Mouse (Mus musculus) MEL (cell line): ENCODE measurements around the gene Cep170. TPM values are rescaled to one million over a fixed set of nuclear protein-coding genes. Genes with fewer than 3 reads are reported as not detected.

Experiments used
- DNase-seq: peaks from one replicate; pipeline ENCODE4 v3.0.0; 2011; ENCODE audit warnings: low read depth, low spot score
- H3K27ac ChIP-seq: 2 replicates; pipeline ENCODE4 v1.5.1; 2012; ENCODE audit warnings: low read depth, mild to moderate bottlenecking, control low read depth, low read length, moderate library complexity; ENCODE audit not compliant: control insufficient read depth
- H3K27me3 ChIP-seq, 2 experiments: fragments of 150-350 bp in 1 of 2; sonication (generic) in 1 of 2; 2 replicates each; pipeline ENCODE4 v1.6.1; 2012; ENCODE audit warnings: low read length in 2 of 2, mild to moderate bottlenecking in 2 of 2, improper control_type of control experiment in 1 of 2, moderate library complexity in 1 of 2; ENCODE audit not compliant: insufficient read depth in 2 of 2, control insufficient read depth in 1 of 2
- H3K36me3 ChIP-seq, 2 experiments: 2 replicates each; pipeline ENCODE4 v1.6.1; 2012 to 2014; ENCODE audit warnings: low read length in 2 of 2, improper control_type of control experiment in 1 of 2, inconsistent platforms in 1 of 2, mild to moderate bottlenecking in 1 of 2; ENCODE audit not compliant: insufficient read depth in 2 of 2, control insufficient read depth in 1 of 2
- H3K4me1 ChIP-seq, 2 experiments: fragments of 150-350 bp in 1 of 2; sonication (generic) in 1 of 2; 2 replicates each; pipeline ENCODE4 v1.6.1; 2012; ENCODE audit warnings: low read length in 2 of 2, improper control_type of control experiment in 1 of 2, mild to moderate bottlenecking in 1 of 2; ENCODE audit not compliant: insufficient read depth in 2 of 2, control insufficient read depth in 1 of 2
- H3K4me3 ChIP-seq, 2 experiments: fragments of 150-350 bp in 1 of 2; sonication (generic) in 1 of 2; 2 replicates each; pipeline ENCODE4 v1.5.1; 2012; ENCODE audit warnings: low read depth in 2 of 2, low read length in 2 of 2, mild to moderate bottlenecking in 2 of 2, moderate library complexity in 2 of 2, control low read depth in 1 of 2, improper control_type of control experiment in 1 of 2; ENCODE audit not compliant: control insufficient read depth in 1 of 2, insufficient read depth in 1 of 2
- H3K79me2 ChIP-seq: 2 replicates; pipeline ENCODE4 v1.6.1; 2012; ENCODE audit warnings: mild to moderate bottlenecking, low read length, moderate library complexity; ENCODE audit not compliant: control insufficient read depth, poor library complexity, insufficient read depth
- H3K9ac ChIP-seq: 2 replicates; pipeline ENCODE4 v1.6.1; 2012; ENCODE audit warnings: low read depth, mild to moderate bottlenecking, control low read depth, low read length, moderate library complexity; ENCODE audit not compliant: control insufficient read depth, poor library complexity, severe bottlenecking
- H3K9me3 ChIP-seq: fragments of 150-350 bp; sonication (generic); replicated peaks from 2 replicates; pipeline ENCODE4 v1.6.1; 2012; ENCODE audit warnings: mild to moderate bottlenecking, low read length, improper control_type of control experiment, moderate library complexity; ENCODE audit not compliant: insufficient read depth
- BHLHE40 ChIP-seq: IDR thresholded peaks from 2 replicates; pipeline ENCODE4 v1.6.1; 2012; ENCODE audit warnings: low read depth, mild to moderate bottlenecking, inconsistent platforms, low read length, improper control_type of control experiment, borderline replicate concordance
- CHD1 ChIP-seq: IDR thresholded peaks from 2 replicates; pipeline ENCODE4 v1.6.1; 2012; ENCODE audit warnings: low read depth, mild to moderate bottlenecking, inconsistent platforms, low read length, improper control_type of control experiment
- CHD2 ChIP-seq: IDR thresholded peaks from 2 replicates; pipeline ENCODE4 v1.6.1; 2011; ENCODE audit warnings: low read length, improper control_type of control experiment
- E2F4 ChIP-seq: IDR thresholded peaks from 2 replicates; pipeline ENCODE4 v1.6.1; 2011; ENCODE audit warnings: low read depth, low read length, improper control_type of control experiment, borderline replicate concordance
- ELF1 ChIP-seq: IDR thresholded peaks from 2 replicates; pipeline ENCODE4 v1.6.1; 2014; ENCODE audit warnings: low read depth, mild to moderate bottlenecking, inconsistent platforms, low read length, improper control_type of control experiment, moderate library complexity
- EP300 ChIP-seq, 2 experiments: IDR thresholded peaks; 2 replicates each; pipeline ENCODE4 v1.6.1; 2011; ENCODE audit warnings: improper control_type of control experiment in 2 of 2, low read length in 2 of 2, low read depth in 1 of 2, mild to moderate bottlenecking in 1 of 2
- ETS1 ChIP-seq: IDR thresholded peaks from 2 replicates; pipeline ENCODE4 v1.6.1; 2012; ENCODE audit warnings: low read depth, mild to moderate bottlenecking, inconsistent platforms, low read length, improper control_type of control experiment, moderate library complexity
- GATA1 ChIP-seq: IDR thresholded peaks from 2 replicates; pipeline ENCODE4 v1.6.1; 2011; ENCODE audit warnings: low read depth, low read length, improper control_type of control experiment
- HCFC1 ChIP-seq: IDR thresholded peaks from 2 replicates; pipeline ENCODE4 v1.6.1; 2012; ENCODE audit warnings: low read depth, mild to moderate bottlenecking, inconsistent platforms, low read length, improper control_type of control experiment, moderate library complexity
- JUND ChIP-seq: IDR thresholded peaks from 2 replicates; pipeline ENCODE4 v1.6.1; 2011; ENCODE audit warnings: low read depth, mild to moderate bottlenecking, improper control_type of control experiment, low read length
- MEF2A ChIP-seq: IDR thresholded peaks from 2 replicates; pipeline ENCODE4 v1.6.1; 2014; ENCODE audit warnings: low read depth, mild to moderate bottlenecking, inconsistent platforms, low read length, improper control_type of control experiment; ENCODE audit not compliant: poor library complexity, insufficient replicate concordance, severe bottlenecking; ENCODE audit errors: extremely low read depth
- MXI1 ChIP-seq: IDR thresholded peaks from 2 replicates; pipeline ENCODE4 v1.6.1; 2011; ENCODE audit warnings: mild to moderate bottlenecking, low read depth, low read length, improper control_type of control experiment
- MYB ChIP-seq: IDR thresholded peaks from 2 replicates; pipeline ENCODE4 v1.6.1; 2011; ENCODE audit warnings: mild to moderate bottlenecking, low read depth, low read length, improper control_type of control experiment
- MYC ChIP-seq: IDR thresholded peaks from 2 replicates; pipeline ENCODE4 v1.6.1; 2011; ENCODE audit warnings: low read depth, mild to moderate bottlenecking, low read length, improper control_type of control experiment, moderate library complexity
- NELFE ChIP-seq: IDR thresholded peaks from 2 replicates; pipeline ENCODE4 v1.6.1; 2011; ENCODE audit warnings: low read depth, low read length, improper control_type of control experiment
- POLR2A ChIP-seq, 2 experiments: IDR thresholded peaks; 2 replicates each; pipeline ENCODE4 v1.6.1; 2011 to 2012; ENCODE audit warnings: low read length in 2 of 2, mild to moderate bottlenecking in 2 of 2, control low read depth in 1 of 2, improper control_type of control experiment in 1 of 2, low read depth in 1 of 2, moderate library complexity in 1 of 2; ENCODE audit not compliant: control insufficient read depth in 1 of 2, insufficient read depth in 1 of 2, poor library complexity in 1 of 2
- POLR2AphosphoS2 ChIP-seq: IDR thresholded peaks from 2 replicates; pipeline ENCODE4 v1.6.1; 2011; ENCODE audit warnings: low read length, improper control_type of control experiment
- RCOR1 ChIP-seq: IDR thresholded peaks from 2 replicates; pipeline ENCODE4 v1.6.1; 2012; ENCODE audit warnings: low read depth, mild to moderate bottlenecking, inconsistent platforms, low read length, improper control_type of control experiment
- SIN3A ChIP-seq: IDR thresholded peaks from 2 replicates; pipeline ENCODE4 v1.6.1; 2012; ENCODE audit warnings: low read length, improper control_type of control experiment, inconsistent platforms
- TAL1 ChIP-seq: IDR thresholded peaks from 2 replicates; pipeline ENCODE4 v1.6.1; 2012; ENCODE audit warnings: mild to moderate bottlenecking, inconsistent platforms, low read length, moderate library complexity, mixed read lengths
- TBP ChIP-seq: IDR thresholded peaks from 2 replicates; pipeline ENCODE4 v1.8.0; 2011; ENCODE audit warnings: low read depth, low read length, improper control_type of control experiment
- TCF12 ChIP-seq: IDR thresholded peaks from 2 replicates; pipeline ENCODE4 v1.6.1; 2014; ENCODE audit warnings: low read depth, mild to moderate bottlenecking, inconsistent platforms, low read length, improper control_type of control experiment, moderate library complexity
- ZC3H11A ChIP-seq: IDR thresholded peaks from 2 replicates; pipeline ENCODE4 v1.6.1; 2012; ENCODE audit warnings: low read depth, mild to moderate bottlenecking, inconsistent platforms, low read length, improper control_type of control experiment
- ZKSCAN1 ChIP-seq: IDR thresholded peaks from 2 replicates; pipeline ENCODE4 v1.6.1; 2012; ENCODE audit warnings: low read depth, mild to moderate bottlenecking, inconsistent platforms, low read length, improper control_type of control experiment, moderate library complexity
- ZMIZ1 ChIP-seq: IDR thresholded peaks from 2 replicates; pipeline ENCODE4 v1.6.1; 2012; ENCODE audit warnings: low read depth, mild to moderate bottlenecking, inconsistent platforms, low read length, improper control_type of control experiment, moderate library complexity
- ZNF384 ChIP-seq: IDR thresholded peaks from 2 replicates; pipeline ENCODE4 v1.6.1; 2012; ENCODE audit warnings: low read depth, mild to moderate bottlenecking, inconsistent platforms, low read length, improper control_type of control experiment
- polyA plus RNA-seq, 2 experiments: library from polyadenylated mRNA; stranded (reverse) in 1 of 2; unstranded in 1 of 2; fragments of >175 nt in 1 of 2; fragments of >200 nt in 1 of 2; gene quantifications; 2 replicates each; pipeline versions ENCODE4 v1.2.1 to v1.2.4; 2012; ENCODE audit warnings: low replicate concordance in 2 of 2, low read depth in 1 of 2; ENCODE audit not compliant: insufficient read length in 2 of 2, insufficient read depth in 1 of 2, missing spikeins in 1 of 2
- total RNA-seq: library from RNA; depleted of rRNA; stranded (reverse); fragments of 300-350 nt; gene quantifications from 2 replicates; pipeline ENCODE4 v1.2.3, GENCODE M21; 2012

The Cep170 gene
- total and polyA plus RNA-seq, 3 experiments, result 9.2 to 423 (median 13.9) TPM

DNA sequence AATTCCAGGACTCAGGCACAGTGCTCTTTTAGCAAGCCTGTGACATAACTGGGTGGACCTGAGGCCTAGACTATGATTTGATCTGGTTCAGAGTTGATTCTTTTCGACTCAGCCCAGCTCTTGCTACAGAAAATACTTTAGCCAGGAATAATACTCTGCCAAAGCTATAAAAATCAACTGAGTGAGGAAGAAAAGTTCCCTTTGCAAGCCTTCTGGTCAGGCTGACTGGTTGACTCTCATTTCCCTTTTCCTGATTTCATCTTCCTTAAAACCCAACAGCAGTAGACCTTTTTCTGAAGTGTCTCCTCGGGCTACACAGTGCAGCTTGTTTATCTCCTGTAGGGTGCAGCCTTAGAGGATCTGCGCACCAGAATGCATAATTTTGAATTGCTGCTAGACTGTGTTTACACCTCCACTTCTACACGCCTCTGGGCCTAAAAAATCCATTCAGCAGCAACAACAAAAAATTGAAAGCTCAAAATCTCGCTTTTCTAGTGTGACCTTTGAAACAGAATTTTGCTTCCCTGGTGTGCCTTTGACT, 14.1 kb upstream of the Cep170 start:
- Histone ChIP-seq H3K9me3 (no peaks in the 10 kb centered on the region), H3K4me3 (no peak overlapping the region), H3K27me3 (no peaks in the 10 kb centered on the region), H3K9ac (no peak overlapping the region), H3K36me3 (peaks cover 0 to 33% of the 10 kb centered on the region in 2 experiments; a peak in 2 of 4 replicates), H3K4me1 (peaks cover 15 to 31% of the 10 kb centered on the region in 2 experiments), H3K27ac (0 out of 2 replicates have a peak overlapping the region, but pooled peaks have one; percentile 21), H3K79me2 (no peaks in the 10 kb centered on the region)
- TF ChIP-seq ZKSCAN1 (no peak), MYB (no peak), ZNF384 (no peak), ELF1 (no peak), MXI1 (no peak), MEF2A (no peak), CHD1 (no peak), TAL1 (no peak), POLR2AphosphoS2 (no peak), GATA1 (no peak)
- DNase-seq, result no peak

- Histone ChIP-seq H3K27ac (peak overlapping the region; percentile 58), H3K27me3 (no peaks in the 10 kb centered on the region), H3K9ac (no peak overlapping the region), H3K9me3 (no peaks in the 10 kb centered on the region), H3K4me3 (no peak overlapping the region), H3K4me1 (peaks cover 18 to 30% of the 10 kb centered on the region in 2 experiments), H3K79me2 (no peaks in the 10 kb centered on the region), H3K36me3 (peaks cover 0 to 36% of the 10 kb centered on the region in 2 experiments; a peak in 2 of 4 replicates)
- peak; percentile 51 for DNase-seq
- TF ChIP-seq JUND (no peak), ZMIZ1 (no peak), ZC3H11A (no peak)
Measured at GRCm38 (mm10) chr1:176827365-176827764, 13.5 kb upstream of the Cep170 start.

- no peak overlapping the region for H3K9ac ChIP-seq
- H3K27me3 ChIP-seq, result no peaks in the 10 kb centered on the region
- no peaks in the 10 kb centered on the region for H3K79me2 ChIP-seq
- peak overlapping the region; percentile 58 for H3K27ac ChIP-seq
- no peak overlapping the region for H3K4me3 ChIP-seq
- H3K36me3 ChIP-seq, result peaks cover 0 to 40% of the 10 kb centered on the region in 2 experiments; a peak in 2 of 4 replicates
- peak; percentile 74 for DNase-seq
- H3K4me1 ChIP-seq, result peaks cover 22 to 28% of the 10 kb centered on the region in 2 experiments
- no peaks in the 10 kb centered on the region for H3K9me3 ChIP-seq
- TF ChIP-seq ZNF384 (no peak), HCFC1 (no peak), ETS1 (peak; percentile 28; the same call in 1 of the 2 replicates), E2F4 (no peak), MXI1 (no peak), MYC (no peak), NELFE (no peak), POLR2AphosphoS2 (no peak), RCOR1 (no peak), TBP (no peak), ZC3H11A (no peak), POLR2A (IDR thresholded peaks at IDR 0.05; ENCODE audit: control insufficient read depth in 1 of 2, insufficient read depth in 1 of 2, low read depth in 1 of 2, low read length in 2 of 2, poor library complexity in 1 of 2) (no peak), BHLHE40 (no peak), SIN3A (0 out of 2 replicates have a peak, but pooled peaks have one; percentile 25), CHD1 (no peak), TCF12 (0 out of 2 replicates have a peak, but pooled peaks have one; percentile 16), CHD2 (no peak), EP300 (IDR thresholded peaks at IDR 0.05; ENCODE audit: low read depth in 1 of 2, low read length in 2 of 2) (peak; percentile 47 to 82)
Measured at GRCm38 (mm10) chr1:176826931-176827330, 13.1 kb upstream of the Cep170 start.
